Mouse (Mus musculus) spleen, postnatal 36 days (tissue): Measurements from ENCODE around the gene Irak4.

Experiments used
- DNase-seq, 2 experiments: peaks; one replicate each; pipeline ENCODE4 v3.0.0; 2022; ENCODE audit warnings: low spot score in 2 of 2, mixed read lengths in 1 of 2

Irak4 gene

DNA sequence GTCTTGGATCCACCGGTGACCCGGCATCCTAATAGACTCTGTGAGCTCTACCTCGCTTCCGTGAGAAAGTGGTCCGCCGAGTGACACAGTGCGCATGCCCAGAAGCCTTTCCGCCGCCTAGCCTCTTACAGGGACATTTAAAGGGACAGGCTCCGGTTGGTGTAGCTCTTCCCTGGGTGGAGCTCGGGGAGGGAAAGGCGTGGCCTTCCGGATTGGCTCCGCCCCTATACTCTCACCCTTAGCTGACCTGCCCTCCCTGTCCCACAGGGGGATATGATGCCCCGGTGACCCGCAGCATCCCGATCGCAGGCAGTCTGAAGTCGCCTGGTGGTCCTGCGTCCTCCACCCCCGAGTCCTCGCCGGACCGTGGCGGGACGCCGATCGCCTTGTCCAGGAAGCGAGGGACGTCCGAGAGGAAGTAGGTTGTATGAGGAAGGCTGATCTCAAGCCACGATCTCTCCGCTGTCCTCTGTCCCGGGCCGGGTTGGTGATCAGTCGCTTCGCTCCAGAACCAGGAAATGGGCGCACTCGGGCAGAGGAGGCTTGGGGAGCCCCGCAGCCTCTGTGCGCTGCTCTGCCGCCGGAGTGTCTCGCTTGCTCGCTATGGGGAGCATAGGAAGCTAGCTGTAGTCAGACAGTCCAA is at the start of gene Irak4, which contains the start of gene Pus7l:
Gene Irak4 (plus strand): TSS at position 235 of the 643 bp plus-strand sequence.
Gene Pus7l (minus strand): TSS at position 139 of the 643 bp plus-strand sequence.
- DNase-seq: peak; percentile 93 to 94

DNA sequence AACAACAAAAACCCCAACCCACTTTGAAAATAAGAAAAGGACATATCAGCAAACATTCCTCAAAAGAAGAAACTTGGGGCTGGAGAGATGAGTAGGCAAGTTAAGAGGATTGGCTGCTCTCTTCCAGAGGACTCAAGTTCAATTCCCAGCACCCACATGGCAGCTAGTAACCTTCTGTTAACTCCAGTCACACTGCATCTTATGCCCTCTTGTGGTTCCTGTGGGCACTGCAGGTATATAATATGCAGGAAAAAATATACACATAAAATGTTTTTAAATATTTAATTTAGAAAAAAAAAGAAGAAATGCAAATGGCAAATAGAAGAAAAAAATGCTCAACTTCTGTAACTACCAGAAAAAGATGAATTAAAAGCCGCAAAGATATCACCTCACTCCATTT is 49.0 kb upstream of the Irak4 start:
- DNase-seq: no peak

DNA sequence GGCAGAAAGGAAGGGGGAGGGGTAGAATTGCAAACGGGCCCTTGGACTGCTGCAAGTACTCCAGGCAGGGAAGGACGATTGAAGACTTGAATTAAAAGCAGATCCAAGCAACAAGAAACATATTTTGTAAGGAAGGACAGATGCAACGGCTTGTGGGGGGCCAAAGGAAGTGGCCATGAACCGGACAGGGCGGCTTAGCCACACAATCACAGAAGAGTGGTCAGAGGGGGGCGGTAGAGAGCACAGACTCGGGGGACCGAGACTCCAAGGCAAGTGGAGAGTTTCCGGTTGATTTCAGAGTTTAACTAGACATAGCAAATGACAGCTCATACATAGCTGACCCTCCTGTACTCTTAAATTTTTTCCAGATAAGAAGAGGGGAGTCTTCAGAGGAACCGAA is 47.5 kb upstream of the Irak4 start:
- DNase-seq: no peak

DNA sequence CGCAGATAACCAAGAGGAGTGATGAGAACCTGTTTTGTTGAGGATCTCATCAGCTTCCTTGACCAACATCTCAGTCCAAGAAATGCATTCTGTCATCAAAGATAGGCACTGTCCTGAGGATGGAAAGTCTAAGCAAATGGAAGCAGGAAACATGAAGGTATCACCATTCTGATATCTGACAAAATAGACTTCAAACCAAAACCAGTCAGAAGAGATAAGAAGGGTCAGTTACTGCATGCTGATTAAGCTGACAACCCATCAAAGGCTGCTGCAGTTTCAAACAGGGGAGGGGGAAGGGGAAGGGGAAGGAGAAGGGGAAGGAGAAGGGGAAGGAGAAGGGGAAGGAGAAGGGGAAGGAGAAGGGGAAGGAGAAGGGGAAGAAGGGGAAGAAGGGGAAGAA is 44.2 kb upstream of the Irak4 start:
- no peak for DNase-seq

DNA sequence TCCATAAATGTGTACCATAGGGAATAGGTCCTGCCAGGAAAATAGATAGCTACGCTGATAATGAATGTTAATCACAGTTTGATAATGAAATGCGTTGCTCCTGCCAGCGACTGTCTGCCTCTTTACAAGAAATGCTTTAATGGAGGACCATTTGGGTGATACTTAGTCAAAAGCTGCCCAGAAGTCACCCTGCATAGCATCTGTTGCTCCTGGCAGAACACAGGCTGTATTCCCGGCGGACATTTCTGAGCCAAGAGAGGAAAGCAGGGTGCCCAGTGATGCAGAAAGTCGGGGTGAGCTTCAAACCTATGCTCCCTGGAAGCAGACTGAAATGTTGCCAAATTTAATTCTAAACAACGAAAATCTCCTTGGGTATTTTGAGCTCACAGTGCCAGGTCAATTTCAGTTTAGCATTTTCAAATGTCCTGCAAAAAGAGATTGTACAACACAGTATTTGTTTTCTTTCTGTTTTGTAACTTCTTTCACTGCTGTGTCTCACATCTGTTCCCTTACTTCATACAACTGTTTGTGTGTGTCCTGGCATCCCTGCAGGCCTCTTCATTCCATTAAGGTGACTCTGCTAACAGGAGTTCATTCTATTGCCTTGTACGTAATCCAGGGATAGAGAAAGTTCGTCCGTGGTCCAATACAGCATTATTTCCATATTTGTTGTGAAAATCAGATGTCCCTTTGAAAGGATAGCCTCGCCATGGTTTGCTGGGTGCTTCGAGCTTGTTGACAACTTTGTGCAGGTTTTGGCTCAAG is 39.8 kb upstream of the Irak4 start:
- DNase-seq: no peak

DNA sequence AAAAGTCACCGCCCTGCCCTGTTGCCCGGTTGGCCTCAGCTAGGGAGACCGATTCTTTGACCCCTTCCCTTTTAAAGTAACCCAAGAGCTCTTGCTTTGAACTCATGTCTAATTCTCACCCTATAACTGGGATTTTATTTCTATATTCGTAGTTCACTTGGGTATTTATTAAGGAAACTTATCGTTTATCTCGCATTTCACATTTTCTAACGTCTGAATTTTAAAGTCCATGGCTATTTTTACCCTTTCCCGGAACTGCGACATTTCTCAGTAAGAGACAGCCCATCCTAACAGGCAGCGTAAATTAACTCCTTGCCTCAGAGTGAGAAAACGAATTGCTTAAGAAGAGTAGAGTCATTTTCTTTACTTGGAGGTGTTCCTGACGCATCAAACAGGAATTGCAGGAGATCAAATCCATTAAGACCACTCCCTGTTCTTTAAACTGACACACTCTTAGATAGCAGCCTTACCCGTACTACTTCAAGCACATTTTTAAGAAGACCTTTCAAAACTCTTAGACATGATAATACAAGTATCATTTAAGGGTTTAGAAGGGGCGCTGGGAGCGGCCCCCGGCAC is 25.4 kb upstream of the Irak4 start:
- no peak for DNase-seq

DNA sequence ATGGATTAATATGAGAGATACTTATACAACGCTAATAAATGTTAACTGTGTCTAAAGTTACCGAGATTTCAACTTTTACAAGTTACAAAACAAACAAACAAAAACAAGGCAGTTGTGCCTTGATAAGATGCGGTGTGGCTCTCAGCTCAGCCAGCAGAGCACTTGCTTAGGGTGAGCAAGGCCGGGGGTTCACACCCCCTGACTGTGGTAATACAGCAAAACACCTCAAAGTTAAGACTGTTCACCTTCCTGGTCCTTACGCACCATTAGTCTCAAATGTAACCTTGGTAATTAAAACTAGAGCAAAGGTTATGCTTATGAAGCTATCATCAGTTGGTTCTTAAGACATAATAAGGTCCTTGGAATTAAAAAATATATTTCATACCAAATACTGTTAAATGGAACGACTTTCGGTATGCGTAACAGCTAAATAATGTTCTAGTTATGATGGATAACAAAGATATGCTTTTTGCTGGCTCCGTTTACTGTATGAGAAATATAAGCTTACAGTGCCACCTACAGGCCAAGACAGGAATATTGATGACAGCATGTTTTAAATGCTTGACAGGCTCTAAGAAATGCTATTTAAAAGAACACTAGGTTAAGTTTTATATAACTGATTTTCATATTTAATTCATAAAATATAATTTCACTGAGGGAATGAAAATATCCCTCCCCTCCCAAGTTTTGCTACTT is 23.1 kb upstream of the Irak4 start:
- no peak for DNase-seq

DNA sequence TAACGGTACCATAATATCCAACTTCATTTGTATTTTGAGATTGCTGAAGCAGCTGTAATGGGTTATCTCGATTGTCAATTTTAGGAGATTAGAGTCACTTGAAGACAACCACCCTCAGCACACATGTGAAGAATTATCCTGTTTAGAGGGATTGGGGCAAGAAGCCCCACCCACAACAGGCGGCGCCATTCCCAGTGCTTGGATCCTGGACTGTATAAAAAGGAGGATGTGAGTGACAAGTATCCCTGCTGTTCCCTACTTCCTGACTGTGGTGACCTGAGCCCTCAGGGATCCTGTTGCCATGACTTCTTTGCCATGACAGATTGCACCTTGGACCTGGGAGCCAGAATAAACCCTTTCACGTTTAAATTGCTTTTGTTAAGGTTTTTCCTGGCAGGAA is 22.5 kb upstream of the Irak4 start:
- no peak for DNase-seq

DNA sequence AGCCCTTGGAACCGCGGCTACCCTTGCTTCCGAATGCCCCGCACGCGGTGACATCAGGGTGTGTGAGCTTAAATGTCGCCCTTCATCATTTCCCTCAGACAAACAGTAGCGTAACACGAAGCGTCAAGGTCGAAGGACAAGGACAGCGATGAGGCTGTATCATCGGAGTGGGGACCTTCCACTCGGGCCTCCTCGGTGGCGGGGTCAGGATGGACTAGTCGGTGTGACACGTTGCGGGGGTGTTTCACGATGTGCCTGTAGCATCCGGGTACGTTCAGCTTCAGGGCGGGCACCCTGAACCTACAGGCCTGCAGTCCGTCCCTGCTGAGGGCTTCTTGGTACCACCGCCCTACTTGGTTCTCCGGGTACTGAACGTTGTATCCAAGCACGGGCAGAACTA is 20.2 kb upstream of the Irak4 start:
- no peak for DNase-seq

DNA sequence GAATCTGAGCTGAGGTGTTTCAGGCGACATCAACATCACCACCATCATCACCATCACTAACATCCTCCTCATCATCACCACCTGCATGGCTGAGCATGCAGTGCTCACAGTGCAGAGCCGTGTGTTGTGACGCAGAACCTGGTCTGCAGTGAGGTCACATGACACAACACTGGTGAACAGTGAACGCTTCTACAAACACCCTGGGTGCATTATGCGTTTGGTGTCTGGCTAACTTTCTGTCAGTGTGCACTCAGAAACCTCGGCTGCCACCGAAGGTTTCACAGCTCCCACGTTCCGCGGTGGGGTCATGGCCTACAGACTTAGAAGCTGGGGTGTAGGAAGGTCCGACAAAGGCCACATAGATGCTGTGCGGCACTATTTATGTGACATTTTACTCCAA is 18.5 kb upstream of the Irak4 start:
- no peak for DNase-seq

DNA sequence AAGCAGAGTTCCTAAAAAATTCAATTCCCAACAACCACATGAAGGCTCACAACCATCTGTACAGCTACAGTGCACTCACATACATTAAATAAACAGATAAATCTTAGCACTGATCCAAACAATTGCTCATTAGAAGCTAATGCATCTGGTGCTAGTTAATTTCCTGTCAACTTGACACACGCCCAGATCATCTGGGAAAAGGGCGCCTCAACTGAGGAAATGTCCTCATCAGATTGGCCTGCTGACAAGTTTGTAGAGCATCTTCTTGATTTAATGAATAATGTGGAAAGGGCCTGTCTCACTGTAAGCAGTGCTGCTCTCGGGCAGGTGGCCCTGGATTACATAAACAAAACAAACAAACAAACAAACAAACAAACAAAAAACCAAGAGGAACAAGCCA is 12.9 kb upstream of the Irak4 start:
- DNase-seq: no peak

DNA sequence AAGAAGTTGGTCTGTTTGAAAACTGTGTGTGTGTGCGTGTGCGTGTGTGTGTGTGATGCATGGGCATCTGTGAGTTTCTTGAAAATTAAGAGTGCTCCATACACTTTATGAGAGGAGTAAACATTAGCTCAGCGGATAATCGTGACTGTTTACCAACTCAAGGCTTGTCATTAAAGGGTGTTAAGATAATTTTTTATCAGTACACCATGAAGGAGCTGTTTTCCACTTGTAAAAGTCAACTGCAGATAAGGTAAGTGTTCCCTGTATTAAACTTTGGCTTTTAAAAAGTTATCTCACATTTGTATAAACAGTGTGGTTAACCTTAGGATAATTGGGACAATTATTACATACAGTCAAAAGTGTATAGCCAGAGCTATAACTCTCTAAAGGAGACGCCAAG is 11.1 kb upstream of the Irak4 start:
- DNase-seq: no peak

DNA sequence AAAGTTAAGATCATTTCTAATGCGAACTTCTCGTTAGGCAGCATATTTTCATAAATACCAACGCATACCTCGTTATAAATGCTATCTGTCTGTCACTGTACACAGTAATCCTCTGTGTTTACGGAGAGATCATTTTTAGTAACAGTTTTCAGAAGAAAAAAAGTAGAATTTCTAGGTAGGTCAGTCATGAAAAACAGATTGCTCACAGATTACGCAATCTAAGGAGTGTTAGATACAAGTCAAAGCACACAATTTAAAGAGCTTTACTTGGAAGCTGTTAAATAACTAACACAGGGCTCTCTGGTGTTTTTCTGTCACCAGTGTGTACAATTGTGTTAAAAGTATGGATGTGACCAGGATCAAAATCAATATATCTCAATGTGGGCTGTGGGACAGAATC is 10.5 kb upstream of the Irak4 start:
- no peak for DNase-seq

DNA sequence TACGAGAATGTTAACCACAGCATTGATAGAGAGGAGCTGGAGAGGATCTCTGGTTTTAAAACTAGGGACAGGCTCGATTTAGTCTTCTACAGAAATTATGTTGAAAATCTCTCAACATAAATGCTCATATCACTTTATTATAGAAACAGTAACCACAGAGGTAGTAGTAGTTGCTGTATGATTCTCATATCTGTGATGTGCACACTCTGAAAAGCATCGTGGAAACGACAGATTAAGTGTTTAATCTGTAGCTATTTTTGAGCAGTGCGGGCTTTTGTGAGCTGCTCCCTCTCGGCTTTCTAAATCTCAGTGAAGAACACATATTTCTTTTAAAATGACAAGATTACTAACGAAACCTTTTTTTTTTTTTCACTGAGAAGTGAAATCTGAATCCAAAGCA is 7.9 kb upstream of the Irak4 start:
- DNase-seq: no peak

DNA sequence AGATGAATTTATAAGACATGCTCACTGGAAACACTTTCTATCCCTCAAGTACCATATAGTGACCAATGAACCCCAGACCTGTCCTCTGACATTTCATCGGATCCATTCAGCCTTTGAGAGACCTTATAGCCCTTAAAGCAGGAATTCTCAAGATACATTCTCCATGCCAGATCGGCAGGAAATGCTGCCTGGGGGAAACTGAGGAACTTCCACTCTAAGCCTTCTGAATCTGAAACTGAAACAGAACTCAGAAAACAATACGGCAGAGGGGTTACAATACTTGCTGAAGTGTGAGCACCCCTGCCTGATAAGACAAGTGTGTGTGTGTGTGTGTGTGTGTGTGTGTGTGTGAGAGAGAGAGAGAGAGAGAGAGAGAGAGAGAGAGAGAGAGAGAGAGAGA is 4.1 kb upstream of the Irak4 start:
- no peak for DNase-seq

DNA sequence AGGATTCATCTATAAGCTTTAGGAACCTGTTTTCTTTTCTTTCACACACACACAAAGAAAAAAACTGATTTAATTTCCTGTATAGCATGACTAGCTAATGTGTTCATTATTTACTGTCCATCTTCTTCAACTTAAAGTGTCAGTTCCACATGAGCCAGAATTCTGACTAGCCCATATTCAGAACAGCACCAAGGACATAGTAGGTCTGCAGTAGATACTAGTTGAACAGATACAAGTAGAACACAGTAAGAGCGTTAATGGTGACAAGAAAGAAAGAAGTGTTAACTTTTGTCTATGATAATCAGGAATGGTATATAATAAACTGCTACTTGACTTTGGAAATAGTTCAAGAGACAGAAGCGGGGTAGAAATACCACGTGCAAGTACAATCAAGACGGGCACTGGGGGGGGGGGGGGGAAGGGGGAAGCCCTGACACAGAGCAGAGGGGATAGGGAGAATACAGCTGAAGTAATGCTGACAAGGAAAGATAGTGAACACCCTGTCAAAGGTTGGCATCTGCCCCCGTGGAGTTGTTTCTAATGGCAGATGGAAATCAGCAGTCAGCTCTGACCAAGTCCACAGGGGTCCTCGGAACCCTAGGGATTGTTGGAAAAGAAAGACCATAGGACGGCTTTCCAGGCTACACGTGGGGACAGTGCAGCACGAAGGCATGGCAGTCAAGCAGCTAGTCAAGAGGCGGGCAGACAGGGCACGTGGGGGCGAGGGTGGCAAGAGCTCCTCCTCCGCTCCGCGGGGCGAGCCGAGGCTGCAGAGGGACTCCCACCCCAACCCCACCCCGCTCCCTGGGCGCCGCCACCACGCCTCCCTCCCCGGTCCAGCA is 655 bp upstream of the Irak4 start:
- DNase-seq: no peak

DNA sequence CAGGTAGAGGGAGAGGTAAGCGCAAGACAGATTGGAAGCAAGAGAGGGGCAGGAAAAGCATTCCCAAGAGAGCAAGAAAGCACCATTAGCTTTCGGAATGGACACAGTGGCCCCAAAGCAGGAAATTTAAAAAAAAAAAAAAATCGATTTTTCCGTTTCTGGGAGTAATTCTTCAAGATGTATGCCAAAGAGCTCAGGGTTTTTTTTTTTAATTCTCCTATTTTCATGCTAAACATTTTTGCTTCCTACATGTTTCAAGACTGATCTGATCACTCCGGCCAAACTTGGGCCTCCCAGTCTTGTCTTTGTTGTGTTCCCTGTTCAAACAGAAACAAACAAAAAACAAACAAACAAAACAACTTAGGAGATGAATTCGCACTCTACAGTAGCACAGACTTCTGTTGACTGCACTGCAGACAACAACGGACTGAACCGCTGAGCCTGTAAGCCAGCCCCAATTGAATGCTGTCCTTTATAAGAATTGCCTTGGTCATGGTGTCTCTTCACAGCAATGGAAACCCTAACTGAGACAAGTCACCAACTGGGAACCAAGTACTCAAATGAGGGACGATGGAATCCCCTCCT is 701 bp downstream of the Irak4 start:
- DNase-seq: no peak

DNA sequence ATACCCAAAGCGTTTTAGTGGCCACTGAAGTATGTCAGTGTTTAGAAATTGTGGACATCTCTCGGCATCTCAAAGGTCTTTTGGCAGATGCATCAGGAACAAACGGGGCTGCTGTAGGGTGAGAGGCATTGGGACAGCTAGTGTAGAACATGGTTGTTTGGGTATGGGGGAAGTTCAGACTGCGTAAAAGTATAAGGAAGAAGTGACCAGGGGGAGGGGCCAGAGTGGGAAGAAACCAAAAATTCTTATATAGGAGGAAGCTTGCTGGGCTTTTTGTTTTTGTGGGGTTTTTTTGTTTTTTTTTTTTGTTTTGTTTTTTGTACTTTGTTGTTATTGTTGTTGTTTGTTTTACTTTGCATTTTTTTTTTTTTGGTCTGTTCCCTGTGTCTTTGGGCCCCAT is 1.4 kb downstream of the Irak4 start:
- DNase-seq: no peak

DNA sequence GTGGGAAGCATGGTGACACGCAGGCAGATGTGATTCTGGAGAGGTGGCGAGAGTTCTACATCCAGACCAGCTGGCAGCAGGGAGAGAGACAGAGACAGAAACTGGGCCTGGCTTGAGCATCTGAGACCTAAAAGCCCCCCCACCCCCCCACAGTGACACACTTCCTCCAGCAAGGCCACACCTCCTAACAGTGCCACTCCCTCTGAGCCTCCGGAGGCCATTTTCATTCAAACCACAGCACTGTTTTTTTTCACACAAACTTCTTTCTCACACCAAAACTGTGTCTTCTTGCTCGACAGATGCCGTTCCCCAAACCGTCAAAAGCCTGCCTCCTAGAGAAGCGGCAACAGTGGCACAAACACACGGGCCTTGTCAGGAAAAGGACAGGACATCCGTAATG is 10.1 kb downstream of the Irak4 start:
- DNase-seq: no peak

DNA sequence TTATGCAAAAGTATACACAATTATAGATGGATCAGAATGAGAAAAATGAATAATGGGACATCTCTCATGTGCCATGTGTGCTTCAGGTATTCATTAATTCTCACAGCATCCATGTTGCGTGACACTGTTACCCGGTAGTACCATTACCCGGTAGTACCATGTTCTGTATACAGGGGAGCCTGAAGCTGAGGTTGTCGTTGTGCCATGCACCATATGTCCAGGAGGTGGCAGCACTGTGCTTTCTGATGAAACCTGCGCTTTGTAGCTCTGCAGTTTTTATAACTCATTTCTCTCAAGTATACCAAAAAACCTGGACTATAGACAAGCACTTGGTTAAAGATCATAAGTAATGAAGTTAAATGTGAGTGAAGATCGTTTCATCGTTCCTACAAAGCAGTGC is 14.0 kb downstream of the Irak4 start:
- DNase-seq: peak; percentile 61 to 70
